ENCODE assay signal across 15 mouse cellular contexts in genomic region chr10:69965085-69965484, GRCm38 (mm10).
"Had no signal": no experiment of that assay in that cellular context is flagged by ENCODE, and none has a peak within 500 bp of the region (broad histone marks: within the 10 kb centered on the region; RNA-seq: fewer than 3 reads in every experiment).

No protein-coding gene starts in this region.

- H3K36me3 ChIP-seq: limb, embryonic 13.5 days; liver, embryonic 12.5 days; liver, embryonic 15.5 days; lung, embryonic 15.5 days had no signal

- H3K9me3 ChIP-seq: limb, embryonic 10.5 days; limb, embryonic 13.5 days; liver, embryonic 12.5 days; liver, embryonic 15.5 days; lung, embryonic 15.5 days; megakaryocyte, embryonic 14.5 days; midbrain, embryonic 10.5 days; midbrain, embryonic 13.5 days; neural tube, embryonic 12.5 days had no signal

- H3K4me3 ChIP-seq: layer of hippocampus, adult 2 months; limb, embryonic 10.5 days; limb, embryonic 13.5 days; liver, embryonic 12.5 days; liver, embryonic 15.5 days; lung, embryonic 15.5 days; megakaryocyte, embryonic 14.5 days; midbrain, embryonic 10.5 days; midbrain, embryonic 13.5 days; neural tube, embryonic 12.5 days had no signal

- H3K9ac ChIP-seq: limb, embryonic 13.5 days; liver, embryonic 12.5 days; liver, embryonic 15.5 days; lung, embryonic 15.5 days; midbrain, embryonic 13.5 days; neural tube, embryonic 12.5 days had no signal

- ATAC-seq: liver, embryonic 12.5 days; midbrain, embryonic 13.5 days; midbrain, embryonic 16.5 days had no signal

- H3K4me1 ChIP-seq: limb, embryonic 10.5 days; limb, embryonic 13.5 days; lung, embryonic 15.5 days; midbrain, embryonic 10.5 days; midbrain, embryonic 13.5 days; neural tube, embryonic 12.5 days had no signal

- H3K4me2 ChIP-seq: limb, embryonic 13.5 days; liver, embryonic 12.5 days; liver, embryonic 15.5 days; lung, embryonic 15.5 days; midbrain, embryonic 13.5 days; neural tube, embryonic 12.5 days had no signal

- H3K27me3 ChIP-seq: limb, embryonic 13.5 days; liver, embryonic 12.5 days; liver, embryonic 15.5 days; lung, embryonic 15.5 days; megakaryocyte, embryonic 14.5 days; midbrain, embryonic 13.5 days; neural tube, embryonic 12.5 days had no signal

- DNase-seq: layer of hippocampus, adult 9-11 months; thymus, adult 2 months; thymus, postnatal 14 days had no signal

- H3K27ac ChIP-seq: kidney, postnatal 0 days; limb, embryonic 10.5 days; limb, embryonic 13.5 days; liver, embryonic 12.5 days; liver, embryonic 15.5 days; lung, embryonic 15.5 days; midbrain, embryonic 10.5 days; midbrain, embryonic 13.5 days; neural tube, embryonic 12.5 days had no signal
